Mouse (Mus musculus) spleen, adult 12 weeks (tissue): ENCODE measurements around the gene Ostf1.

Source experiments
- DNase-seq: peaks from one replicate; pipeline ENCODE4 v3.0.0; 2022; ENCODE audit warnings: low spot score

Gene Ostf1

DNA sequence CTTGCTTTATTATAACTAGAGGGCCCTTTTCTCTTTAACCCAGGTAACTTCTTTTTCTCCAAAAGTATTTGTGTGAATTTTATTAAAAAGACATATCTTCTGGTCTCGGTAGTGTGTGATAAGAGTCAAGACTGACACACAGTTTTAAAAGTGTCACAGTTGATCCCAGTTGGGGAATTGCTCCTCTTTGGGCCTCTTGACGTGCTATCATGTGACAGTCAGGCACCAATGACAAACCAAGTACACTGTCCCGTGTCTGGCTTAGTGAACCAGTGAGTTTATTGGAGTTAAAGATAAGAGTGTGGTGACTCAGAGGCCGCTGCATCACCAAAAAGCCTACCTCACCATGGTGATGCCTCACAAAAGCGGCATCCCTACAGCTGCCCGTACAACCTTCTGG, 12.5 kb upstream of the Ostf1 start:
- DNase-seq: no peak

GRCm38 (mm10) chr19:18643411-18643810, 11.8 kb upstream of the Ostf1 start:
- DNase-seq: no peak

- no peak for DNase-seq
Measured at GRCm38 (mm10) chr19:18641001-18641400, 9.4 kb upstream of the Ostf1 start.

GRCm38 (mm10) chr19:18639552-18639951, 7.9 kb upstream of the Ostf1 start:
- no peak for DNase-seq

DNA sequence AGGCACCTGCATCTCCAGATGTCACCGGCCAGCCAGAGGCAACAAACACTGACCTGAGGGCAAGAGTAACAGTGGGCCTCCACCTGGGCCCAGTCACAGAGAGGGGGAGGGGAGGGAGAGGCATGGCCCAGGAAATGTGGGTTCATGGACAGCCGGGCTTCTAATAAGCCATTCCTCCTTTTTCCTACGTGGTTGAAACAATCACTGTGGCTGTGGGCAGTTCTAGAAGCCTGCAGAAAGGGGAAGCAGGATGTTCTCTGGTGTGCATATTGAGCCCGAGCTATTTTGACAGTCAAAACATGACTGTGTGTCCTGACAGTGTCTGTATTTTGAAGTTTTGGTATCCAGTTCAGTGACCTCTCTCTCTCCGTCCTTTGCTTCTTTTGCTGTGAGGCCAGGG, 7.3 kb upstream of the Ostf1 start:
- DNase-seq: no peak

DNA sequence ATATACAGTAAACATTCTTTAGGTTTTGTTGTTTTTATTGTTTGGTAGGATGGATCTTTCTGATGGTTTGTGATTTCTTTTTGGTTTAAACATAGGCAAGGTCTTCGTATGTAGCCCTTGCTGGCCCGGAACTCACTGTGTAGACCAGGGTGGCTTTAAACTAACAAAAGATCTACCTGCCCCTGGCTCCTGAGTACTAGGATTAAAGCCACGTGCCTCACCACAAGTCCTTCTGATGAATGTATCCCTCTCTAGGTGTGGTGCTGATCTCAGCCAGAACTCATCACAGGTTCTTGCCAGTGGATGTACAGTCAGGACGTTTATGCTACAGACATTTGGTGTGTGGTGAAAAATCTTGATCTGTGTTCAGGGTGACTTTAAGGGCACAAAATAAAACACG, 6.3 kb upstream of the Ostf1 start:
- DNase-seq: no peak

DNA sequence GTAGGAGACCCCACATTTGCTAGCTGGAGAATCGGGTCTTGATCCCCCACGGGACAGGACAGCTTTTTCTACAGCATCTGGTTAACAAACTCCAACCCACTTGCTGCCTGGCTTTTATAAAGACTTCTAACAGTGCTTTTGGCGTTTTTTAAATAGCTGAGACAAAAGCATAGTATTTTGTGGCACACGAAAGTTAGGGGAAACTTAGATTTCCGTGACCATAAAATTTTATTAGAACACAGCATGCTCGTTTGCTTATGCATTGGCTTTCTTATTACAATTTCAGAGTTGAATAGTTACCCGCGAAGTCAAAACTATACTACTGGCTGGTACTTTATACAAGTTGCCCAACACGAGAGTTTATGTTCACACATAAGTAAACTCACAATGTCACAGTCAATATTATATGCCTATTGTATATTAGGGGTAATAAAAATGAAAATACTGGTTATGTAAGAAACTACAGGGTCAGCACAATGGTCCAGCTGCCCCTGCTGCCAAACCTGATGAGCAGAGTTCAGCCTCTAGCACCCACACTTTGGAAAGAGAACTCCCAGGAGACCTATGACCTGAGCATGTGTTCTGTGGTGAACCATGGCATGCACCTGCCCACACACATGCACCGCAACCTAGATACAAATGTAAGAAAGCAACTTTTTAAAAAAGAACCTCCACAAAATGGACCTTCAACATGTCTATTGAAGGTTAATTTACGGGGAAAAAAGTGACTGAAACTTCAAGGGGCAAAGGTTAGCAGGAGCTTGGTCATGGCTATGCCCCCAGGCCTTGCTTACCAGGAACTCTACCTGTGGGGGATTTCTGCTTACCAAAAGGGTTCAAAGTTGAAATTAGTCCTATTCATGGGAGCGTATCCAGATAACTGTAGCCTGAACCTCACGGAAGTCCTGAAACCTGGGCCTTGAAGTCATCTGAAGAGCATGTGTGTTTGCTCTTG, 885 bp upstream of the Ostf1 start:
- DNase-seq: no peak

GRCm38 (mm10) chr19:18631161-18631643, 421 bp downstream of the Ostf1 start:
- no peak for DNase-seq

DNA sequence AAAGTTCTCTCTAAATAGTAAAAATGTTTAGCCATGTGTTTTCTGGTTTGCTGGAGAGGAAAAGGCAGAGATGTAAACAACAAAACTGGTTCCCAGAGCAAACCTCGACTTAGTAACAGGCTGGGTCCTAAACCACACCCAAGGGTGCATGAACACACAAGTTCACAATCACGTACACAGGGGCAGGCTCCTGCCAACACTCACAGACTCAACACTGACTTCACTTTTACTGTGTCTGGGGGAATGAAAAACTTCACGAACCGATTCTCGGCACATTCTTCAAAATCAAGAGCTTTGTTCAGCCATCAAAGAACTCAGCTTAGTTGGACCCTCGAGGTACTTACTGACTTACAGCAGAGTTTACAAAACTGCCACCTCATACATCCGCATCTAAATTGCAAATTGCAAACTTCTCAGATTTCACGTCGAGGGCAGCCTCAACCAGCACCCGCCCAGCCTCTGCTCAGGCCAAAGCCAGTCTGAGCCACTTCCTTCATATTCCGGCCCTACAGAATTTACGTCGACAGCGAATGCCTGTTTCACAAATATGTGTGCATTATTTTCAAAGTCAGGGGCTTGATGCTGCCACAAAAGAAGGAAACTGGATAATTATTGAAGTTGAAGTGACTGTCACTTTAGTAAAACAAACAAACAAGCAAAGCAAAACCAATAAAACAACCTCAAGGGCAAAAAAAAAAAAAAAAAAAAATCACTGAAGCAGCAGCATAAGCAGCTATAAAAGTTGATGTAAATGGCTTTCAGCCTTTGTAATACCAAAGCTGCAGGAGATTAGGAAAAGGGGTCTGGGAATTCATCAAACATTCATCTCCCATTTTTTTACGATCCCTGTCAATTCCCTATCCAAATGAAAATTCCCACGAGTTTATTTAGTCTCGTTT, 1.2 kb downstream of the Ostf1 start:
- no peak for DNase-seq

GRCm38 (mm10) chr19:18629589-18629988, 2.0 kb downstream of the Ostf1 start:
- DNase-seq: no peak

GRCm38 (mm10) chr19:18623894-18624293, 7.7 kb downstream of the Ostf1 start:
- no peak for DNase-seq

DNA sequence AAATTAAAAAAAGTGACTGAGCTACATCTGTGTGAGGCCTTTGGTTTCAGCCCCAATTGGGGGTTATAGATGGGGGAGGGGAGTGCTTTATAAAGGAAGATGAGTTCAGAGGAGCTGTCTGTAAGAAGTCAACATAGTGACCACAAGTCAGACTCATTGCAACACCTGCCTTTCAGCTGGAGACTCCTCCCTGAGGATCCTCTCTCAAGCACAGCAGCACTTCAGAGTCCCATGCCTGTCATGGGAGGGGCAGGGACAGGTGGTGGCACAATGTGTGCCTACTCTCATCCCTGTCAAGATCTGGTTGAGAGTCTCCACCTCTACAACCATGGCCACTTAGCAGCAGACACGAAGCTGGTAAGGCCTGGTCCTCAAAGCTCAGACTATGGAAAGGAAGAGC, 11.9 kb downstream of the Ostf1 start:
- DNase-seq: no peak

GRCm38 (mm10) chr19:18619060-18619459, 12.6 kb downstream of the Ostf1 start:
- no peak for DNase-seq

- DNase-seq: no peak
Measured at GRCm38 (mm10) chr19:18617504-18617903, 14.1 kb downstream of the Ostf1 start.

- DNase-seq: no peak
Measured at GRCm38 (mm10) chr19:18615680-18616240, 15.9 kb downstream of the Ostf1 start.

DNA sequence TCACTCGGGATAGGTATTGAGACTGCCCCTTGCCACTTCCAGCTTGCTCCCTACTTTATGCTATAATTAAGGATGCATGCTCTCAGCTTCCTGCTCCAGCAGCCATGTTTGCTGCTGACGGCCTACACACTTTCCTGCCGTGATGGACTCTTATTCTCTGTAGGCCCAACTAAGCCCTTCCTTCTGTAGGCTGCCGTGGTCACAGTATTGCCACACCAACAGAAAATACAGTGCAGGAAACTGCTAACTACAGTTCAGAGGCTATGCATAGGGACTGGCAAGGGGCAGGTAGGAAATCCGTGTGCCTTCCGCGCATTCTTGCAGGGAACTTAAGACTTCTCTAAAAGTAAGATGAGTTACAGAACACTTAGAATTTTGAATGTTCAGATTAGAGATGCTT, 17.3 kb downstream of the Ostf1 start:
- DNase-seq: no peak

DNA sequence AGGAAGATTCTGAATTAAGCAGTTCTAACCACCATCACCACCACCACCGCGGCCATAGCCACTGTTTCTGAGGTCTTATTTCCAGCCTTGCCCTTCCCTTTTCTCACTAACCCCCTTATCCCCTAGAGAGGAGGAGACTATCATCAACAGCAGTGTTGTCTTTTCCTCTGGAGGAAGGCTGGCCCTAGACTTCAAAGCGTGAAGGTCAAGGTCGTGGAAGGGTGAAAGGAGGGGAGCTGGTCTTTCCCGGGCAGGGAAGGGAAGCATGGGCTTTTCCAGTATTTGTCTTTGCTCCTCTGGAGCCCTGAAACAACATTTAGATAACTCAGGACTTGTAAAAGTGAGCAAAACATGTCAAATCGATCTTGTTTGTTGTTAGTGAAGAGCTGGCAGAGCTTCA, 22.6 kb downstream of the Ostf1 start:
- no peak for DNase-seq

DNA sequence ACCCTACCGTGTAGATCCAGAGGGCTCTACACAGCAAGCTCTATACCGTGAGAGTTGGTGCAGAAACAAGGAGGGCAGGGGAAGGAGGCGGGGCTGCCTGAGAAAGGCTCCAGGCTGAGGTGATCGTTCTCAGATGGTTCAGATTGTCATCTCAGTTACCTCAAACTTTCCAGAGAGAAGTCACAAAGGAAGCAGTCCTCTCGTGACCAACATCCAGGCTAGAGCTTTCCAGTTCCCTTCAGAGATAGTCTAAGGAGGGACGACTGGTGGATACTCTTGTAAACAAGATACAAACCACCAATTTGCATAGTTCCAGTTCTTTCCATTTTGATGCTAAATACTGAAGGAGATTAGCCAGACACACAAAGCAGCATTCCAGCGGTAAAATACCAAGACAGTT, 23.7 kb downstream of the Ostf1 start:
- no peak for DNase-seq

GRCm38 (mm10) chr19:18603011-18603410, 28.6 kb downstream of the Ostf1 start:
- DNase-seq: no peak

DNA sequence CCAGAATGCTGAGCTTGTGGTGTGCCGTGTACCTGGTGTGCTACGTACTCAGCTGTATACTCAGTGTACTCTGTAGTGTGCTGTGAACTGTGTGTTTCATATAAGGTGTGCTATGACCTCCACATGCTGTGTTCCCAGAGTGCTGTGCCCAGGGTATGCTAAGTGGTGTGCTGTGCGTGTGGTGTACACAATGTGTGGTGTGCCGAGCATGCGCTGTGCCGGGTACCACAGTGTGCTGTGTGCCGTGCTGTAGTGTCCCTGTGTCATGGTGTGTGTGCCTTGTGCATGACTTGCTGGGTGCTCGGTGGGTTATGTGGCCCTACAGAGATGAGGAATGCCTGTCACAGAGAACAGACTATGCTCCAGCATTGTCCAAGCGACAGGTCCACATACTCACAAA, 31.0 kb downstream of the Ostf1 start:
- no peak for DNase-seq

- no peak for DNase-seq
Measured at GRCm38 (mm10) chr19:18599650-18600049, 32.0 kb downstream of the Ostf1 start.

DNA sequence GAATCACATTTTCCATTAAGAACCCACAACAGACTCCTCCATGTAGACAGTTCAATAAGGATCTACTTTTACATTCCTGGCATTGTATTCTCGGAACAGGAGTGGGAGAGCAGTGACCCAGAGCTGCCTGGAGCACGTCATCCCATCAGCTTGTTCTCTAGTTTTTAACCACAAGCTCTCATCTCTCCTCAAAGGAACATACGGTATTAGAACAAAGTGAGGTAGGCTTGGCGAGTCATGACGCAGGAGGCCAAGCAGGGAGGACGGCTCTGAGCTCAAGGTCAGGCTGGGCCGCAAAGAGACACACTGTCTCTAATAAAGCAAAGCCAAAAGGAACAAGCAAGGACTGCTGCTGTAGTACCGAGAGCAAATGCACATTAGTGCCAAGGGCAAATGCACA, 32.6 kb downstream of the Ostf1 start:
- DNase-seq: no peak
